Mouse (Mus musculus): Measurements from ENCODE around the gene Adcy1. TPM values are rescaled to one million over a fixed set of nuclear protein-coding genes. Genes with fewer than 3 reads are reported as not detected.
A peak's percentile ranks its signal among the peaks of the same experiment; 100 is the strongest.

Gene Adcy1
- polyA plus RNA-seq, 1 experiment from 2014 or later = 1.2 TPM

DNA sequence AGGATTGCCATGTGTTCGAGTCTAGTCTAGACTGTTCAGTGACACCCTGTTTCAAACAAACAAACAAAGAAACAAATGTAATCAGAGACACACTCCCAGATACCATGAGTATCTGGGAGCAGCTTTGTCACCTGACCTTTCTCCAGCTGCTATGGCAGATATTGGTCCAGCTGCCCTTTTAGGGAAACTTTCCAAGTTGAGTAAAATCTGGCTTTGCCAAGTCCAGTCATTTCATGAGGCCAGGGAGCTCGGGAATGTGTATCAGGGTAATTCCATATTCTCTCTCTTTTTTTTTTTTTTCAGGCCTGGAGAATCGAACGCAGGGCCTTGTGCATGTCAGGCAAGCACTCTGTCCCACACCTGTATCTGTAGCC lies 132.0 kb downstream of the Adcy1 start:
- Histone ChIP-seq H3K4me1 (ENCODE audit: control insufficient read depth in 2 of 2, insufficient read depth in 2 of 2, low read length in 2 of 2) (peaks cover 0 to 4% of the 10 kb centered on the region in 2 experiments; a peak in 1 of 4 replicates), H3K4me2 (ENCODE audit: low read length) (no peak overlapping the region), H3K9me3 (ENCODE audit: control insufficient read depth, low read length) (no peaks in the 10 kb centered on the region), H3K4me3 (ENCODE audit: control insufficient read depth in 1 of 2, insufficient read depth in 1 of 2, low read depth in 1 of 2, low read length in 2 of 2) (no peak overlapping the region), H3K9ac (ENCODE audit: low read length) (no peak overlapping the region), H3K27ac (replicated peaks in 1 of 2; ENCODE audit: control insufficient read depth in 1 of 2, insufficient read depth in 1 of 2, low read depth in 2 of 2, low read length in 2 of 2) (no peak overlapping the region), H3K36me3 (ENCODE audit: control insufficient read depth, insufficient read depth, low read length) (no peaks in the 10 kb centered on the region), H3K27me3 (ENCODE audit: control insufficient read depth, insufficient read depth, low read length) (no peaks in the 10 kb centered on the region)
- ATAC-seq (ENCODE audit: insufficient number of reproducible peaks, insufficient read depth, low FRiP score, low read depth) = no peak
- WGBS = 81% methylated on average over 4 of the region's 4 CpGs

GRCm38 (mm10) chr11:7197491-7197941 lies 134.2 kb downstream of the Adcy1 start, which contains the start of gene Igfbp1:
TSS of gene Igfbp1 (plus strand) at chr11:7197782.
- Histone ChIP-seq H3K4me3 (ENCODE audit: control insufficient read depth in 1 of 2, insufficient read depth in 1 of 2, low read depth in 1 of 2, low read length in 2 of 2) (no peak within 1 kb of the TSS), H3K4me2 (ENCODE audit: low read length) (no peak within 1 kb of the TSS), H3K36me3 (ENCODE audit: control insufficient read depth, insufficient read depth, low read length) (no peaks in the 10 kb centered on the region), H3K27me3 (ENCODE audit: control insufficient read depth, insufficient read depth, low read length) (no peaks in the 10 kb centered on the region), H3K27ac (replicated peaks in 1 of 2; ENCODE audit: control insufficient read depth in 1 of 2, insufficient read depth in 1 of 2, low read depth in 2 of 2, low read length in 2 of 2) (peak within 1 kb of the TSS in 1 of 2 experiments; percentile 7; a peak in 1 of 4 replicates), H3K9ac (ENCODE audit: low read length) (no peak within 1 kb of the TSS), H3K4me1 (ENCODE audit: control insufficient read depth in 2 of 2, insufficient read depth in 2 of 2, low read length in 2 of 2) (peaks cover 0 to 4% of the 10 kb centered on the region in 2 experiments; a peak in 1 of 4 replicates), H3K9me3 (ENCODE audit: control insufficient read depth, low read length) (no peaks in the 10 kb centered on the region)
- WGBS = 73% methylated on average over 12 of the region's 12 CpGs
- no peak for ATAC-seq (ENCODE audit: insufficient number of reproducible peaks, insufficient read depth, low FRiP score, low read depth)

GRCm38 (mm10) chr11:7198006-7198405 lies 134.7 kb downstream of the Adcy1 start:
- Histone ChIP-seq H3K27me3 (ENCODE audit: control insufficient read depth, insufficient read depth, low read length) (no peaks in the 10 kb centered on the region), H3K9me3 (ENCODE audit: control insufficient read depth, low read length) (no peaks in the 10 kb centered on the region), H3K4me3 (ENCODE audit: control insufficient read depth in 1 of 2, insufficient read depth in 1 of 2, low read depth in 1 of 2, low read length in 2 of 2) (no peak overlapping the region), H3K36me3 (ENCODE audit: control insufficient read depth, insufficient read depth, low read length) (no peaks in the 10 kb centered on the region), H3K27ac (replicated peaks in 1 of 2; ENCODE audit: control insufficient read depth in 1 of 2, insufficient read depth in 1 of 2, low read depth in 2 of 2, low read length in 2 of 2) (no peak overlapping the region), H3K9ac (ENCODE audit: low read length) (no peak overlapping the region), H3K4me2 (ENCODE audit: low read length) (no peak overlapping the region), H3K4me1 (ENCODE audit: control insufficient read depth in 2 of 2, insufficient read depth in 2 of 2, low read length in 2 of 2) (peaks cover 0 to 4% of the 10 kb centered on the region in 2 experiments; a peak in 1 of 4 replicates)
- ATAC-seq (ENCODE audit: insufficient number of reproducible peaks, insufficient read depth, low FRiP score, low read depth) = no peak
- WGBS = 87% methylated on average over 19 of the region's 19 CpGs

GRCm38 (mm10) chr11:7198481-7199256 lies 135.4 kb downstream of the Adcy1 start:
- Histone ChIP-seq H3K4me2 (ENCODE audit: low read length) (no peak overlapping the region), H3K4me3 (ENCODE audit: control insufficient read depth in 1 of 2, insufficient read depth in 1 of 2, low read depth in 1 of 2, low read length in 2 of 2) (no peak overlapping the region), H3K9ac (ENCODE audit: low read length) (no peak overlapping the region), H3K36me3 (ENCODE audit: control insufficient read depth, insufficient read depth, low read length) (no peaks in the 10 kb centered on the region), H3K27ac (replicated peaks in 1 of 2; ENCODE audit: control insufficient read depth in 1 of 2, insufficient read depth in 1 of 2, low read depth in 2 of 2, low read length in 2 of 2) (peak overlapping the region in 1 of 2 experiments; percentile 7; a peak in 1 of 4 replicates), H3K27me3 (ENCODE audit: control insufficient read depth, insufficient read depth, low read length) (no peaks in the 10 kb centered on the region), H3K4me1 (ENCODE audit: control insufficient read depth in 2 of 2, insufficient read depth in 2 of 2, low read length in 2 of 2) (peaks cover 0 to 2% of the 10 kb centered on the region in 2 experiments; a peak in 1 of 4 replicates), H3K9me3 (ENCODE audit: control insufficient read depth, low read length) (no peaks in the 10 kb centered on the region)
- WGBS = 64% methylated on average over 10 of the region's 10 CpGs
- ATAC-seq (ENCODE audit: insufficient number of reproducible peaks, insufficient read depth, low FRiP score, low read depth) = peak; percentile 53; the same call in 1 of the 2 replicates

DNA sequence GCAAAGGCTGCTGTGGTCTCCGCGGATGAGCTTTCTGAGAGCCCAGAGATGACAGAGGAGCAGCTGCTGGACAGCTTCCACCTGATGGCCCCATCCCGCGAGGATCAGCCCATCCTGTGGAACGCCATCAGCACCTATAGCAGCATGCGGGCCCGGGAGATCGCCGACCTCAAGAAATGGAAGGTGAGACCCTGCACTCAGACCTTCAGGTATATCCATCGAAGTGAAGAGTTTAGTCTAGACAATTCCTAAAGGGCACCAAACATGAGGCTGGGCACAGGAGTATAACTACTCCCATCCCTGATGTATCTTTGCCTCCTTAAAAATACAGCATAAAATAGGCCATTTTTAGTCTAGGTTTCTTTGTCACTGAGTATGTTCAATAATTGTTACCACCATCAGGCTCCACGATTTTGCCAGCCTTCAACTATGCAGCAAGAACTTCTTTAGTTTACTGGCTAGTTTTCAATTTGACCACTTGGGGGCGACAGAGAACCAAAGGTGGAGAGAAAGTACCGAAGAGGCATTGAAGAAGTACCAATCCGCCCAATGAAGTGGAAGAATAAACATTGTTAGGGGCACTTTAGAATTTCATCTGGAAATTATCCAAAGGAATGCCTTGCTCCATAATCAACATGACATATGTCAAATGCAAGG lies 136.6 kb downstream of the Adcy1 start:
- H3K36me3 ChIP-seq (ENCODE audit: control insufficient read depth, insufficient read depth, low read length) = no peaks in the 10 kb centered on the region
- no peak overlapping the region for H3K4me2 ChIP-seq (ENCODE audit: low read length)
- WGBS = 48% methylated on average over 14 of the region's 14 CpGs

DNA sequence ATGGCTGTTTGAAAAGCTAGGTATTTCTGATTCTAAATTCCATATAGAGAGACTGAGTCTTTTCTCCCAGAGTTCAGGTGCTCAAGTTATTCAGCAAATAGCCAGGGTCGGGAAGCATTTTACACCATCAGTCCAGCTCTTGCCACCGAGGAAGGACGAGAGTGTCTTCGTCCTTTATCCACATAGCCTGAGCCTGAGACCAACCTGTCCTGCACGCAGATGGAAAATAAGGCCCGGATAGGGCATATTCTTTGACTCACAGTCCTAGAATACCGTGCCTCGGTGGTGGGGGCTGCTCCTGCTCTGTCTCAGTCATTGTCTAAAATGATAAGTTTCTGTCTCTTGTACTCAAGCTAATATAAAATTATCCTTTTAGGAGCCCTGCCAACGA lies 137.1 kb downstream of the Adcy1 start:
- peaks cover 0 to 2% of the 10 kb centered on the region in 2 experiments; a peak in 1 of 4 replicates for H3K4me1 ChIP-seq (ENCODE audit: control insufficient read depth in 2 of 2, insufficient read depth in 2 of 2, low read length in 2 of 2)
- ATAC-seq (ENCODE audit: insufficient number of reproducible peaks, insufficient read depth, low FRiP score, low read depth) = no peak
- 69% methylated on average over 9 of the region's 9 CpGs for WGBS
- H3K27me3 ChIP-seq (ENCODE audit: control insufficient read depth, insufficient read depth, low read length) = no peaks in the 10 kb centered on the region
- H3K36me3 ChIP-seq (ENCODE audit: control insufficient read depth, insufficient read depth, low read length) = no peaks in the 10 kb centered on the region
- H3K27ac ChIP-seq (replicated peaks in 1 of 2; ENCODE audit: control insufficient read depth in 1 of 2, insufficient read depth in 1 of 2, low read depth in 2 of 2, low read length in 2 of 2) = no peak overlapping the region
- H3K4me2 ChIP-seq (ENCODE audit: low read length) = no peak overlapping the region
- no peak overlapping the region for H3K4me3 ChIP-seq (ENCODE audit: control insufficient read depth in 1 of 2, insufficient read depth in 1 of 2, low read depth in 1 of 2, low read length in 2 of 2)
- no peaks in the 10 kb centered on the region for H3K9me3 ChIP-seq (ENCODE audit: control insufficient read depth, low read length)
- no peak overlapping the region for H3K9ac ChIP-seq (ENCODE audit: low read length)

More for the DNA sequence above, 136.6 kb downstream of the Adcy1 start:
- Histone ChIP-seq H3K27ac (replicated peaks in 1 of 2; ENCODE audit: control insufficient read depth in 1 of 2, insufficient read depth in 1 of 2, low read depth in 2 of 2, low read length in 2 of 2) (no peak overlapping the region), H3K9me3 (ENCODE audit: control insufficient read depth, low read length) (no peaks in the 10 kb centered on the region), H3K4me3 (ENCODE audit: control insufficient read depth in 1 of 2, insufficient read depth in 1 of 2, low read depth in 1 of 2, low read length in 2 of 2) (no peak overlapping the region), H3K4me1 (ENCODE audit: control insufficient read depth in 2 of 2, insufficient read depth in 2 of 2, low read length in 2 of 2) (peaks cover 0 to 2% of the 10 kb centered on the region in 2 experiments; a peak in 1 of 4 replicates), H3K27me3 (ENCODE audit: control insufficient read depth, insufficient read depth, low read length) (no peaks in the 10 kb centered on the region), H3K9ac (ENCODE audit: low read length) (no peak overlapping the region)
- no peak for ATAC-seq (ENCODE audit: insufficient number of reproducible peaks, insufficient read depth, low FRiP score, low read depth)

DNA sequence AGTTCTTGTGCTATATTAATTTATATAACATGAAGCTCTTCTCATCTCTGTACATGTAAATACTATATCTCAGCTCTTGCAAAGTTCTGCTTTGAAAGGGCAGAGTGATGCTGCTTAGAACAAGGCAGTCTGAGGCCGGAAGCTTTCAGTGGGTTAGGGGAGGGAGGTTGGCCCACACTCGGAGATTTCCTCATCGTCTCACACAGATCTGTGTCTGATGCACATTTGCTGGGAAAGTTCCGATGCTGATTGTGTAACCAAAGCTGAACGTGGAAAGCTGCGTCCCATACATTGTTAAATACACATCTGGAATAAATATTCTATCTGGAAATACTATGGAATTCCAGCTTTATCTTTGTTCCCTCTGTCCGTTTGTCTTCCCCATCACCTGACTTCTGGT lies 138.9 kb downstream of the Adcy1 start:
- no peak overlapping the region for H3K4me3 ChIP-seq (ENCODE audit: control insufficient read depth in 1 of 2, insufficient read depth in 1 of 2, low read depth in 1 of 2, low read length in 2 of 2)
- H3K27me3 ChIP-seq (ENCODE audit: control insufficient read depth, insufficient read depth, low read length) = no peaks in the 10 kb centered on the region
- no peak overlapping the region for H3K9ac ChIP-seq (ENCODE audit: low read length)
- no peak overlapping the region for H3K4me2 ChIP-seq (ENCODE audit: low read length)
- peaks cover 0 to 2% of the 10 kb centered on the region in 2 experiments; a peak in 1 of 4 replicates for H3K4me1 ChIP-seq (ENCODE audit: control insufficient read depth in 2 of 2, insufficient read depth in 2 of 2, low read length in 2 of 2)
- ATAC-seq (ENCODE audit: insufficient number of reproducible peaks, insufficient read depth, low FRiP score, low read depth) = no peak
- 62% methylated on average over 7 of the region's 7 CpGs for WGBS
- no peaks in the 10 kb centered on the region for H3K36me3 ChIP-seq (ENCODE audit: control insufficient read depth, insufficient read depth, low read length)
- no peak overlapping the region for H3K27ac ChIP-seq (replicated peaks in 1 of 2; ENCODE audit: control insufficient read depth in 1 of 2, insufficient read depth in 1 of 2, low read depth in 2 of 2, low read length in 2 of 2)
- no peaks in the 10 kb centered on the region for H3K9me3 ChIP-seq (ENCODE audit: control insufficient read depth, low read length)

Measured in heart, embryonic 14.5 days (tissue).